Mouse (Mus musculus) neutrophil, adult 5-6 weeks (primary cell): ENCODE measurements around the gene Casp3. TPM values are rescaled to one million over a fixed set of nuclear protein-coding genes. Genes with fewer than 3 reads are reported as not detected.
A peak's percentile ranks its signal among the peaks of the same experiment; 100 is the strongest.
"Not testable (repeated sequence)": the region's sequence is repeated elsewhere in the genome, so short reads cannot be mapped to it uniquely, and the experiment has no call there.

Experiments
- ATAC-seq: fragments of 151-379, 151-347 bp; 2 replicates; pipeline ENCODE4 v1.8.0; 2017; ENCODE audit warnings: mild to moderate bottlenecking, moderate TSS enrichment; ENCODE audit not compliant: insufficient number of reproducible peaks, poor library complexity, low FRiP score, severe bottlenecking; ENCODE audit errors: extremely low read depth
- total RNA-seq: library from RNA; stranded (forward); fragments of 200-1000 nt; gene quantifications from 2 replicates; pipeline ENCODE4 v1.2.3, GENCODE M21; 2017

Gene Casp3
- 61.6 and 61.9 TPM in 2 replicates for total RNA-seq

GRCm38 (mm10) chr8:46616879-46617689, at the start of gene Casp3, which contains the start of gene Primpol:
Casp3 (plus strand) TSS chr8:46617291.
Primpol (minus strand) TSS chr8:46617212.
- ATAC-seq, result peak; percentile 91

- no peak for ATAC-seq
Observed at GRCm38 (mm10) chr8:46567946-46568345, 49.1 kb upstream of the Casp3 start.

- no peak for ATAC-seq
Observed at GRCm38 (mm10) chr8:46568942-46569341, 48.1 kb upstream of the Casp3 start.

- no peak for ATAC-seq
Observed at GRCm38 (mm10) chr8:46569659-46570441, 47.2 kb upstream of the Casp3 start.

GRCm38 (mm10) chr8:46570673-46571072, 46.4 kb upstream of the Casp3 start:
- ATAC-seq, result no peak

- ATAC-seq, result no peak
Observed at GRCm38 (mm10) chr8:46573446-46573845, 43.6 kb upstream of the Casp3 start.

- ATAC-seq, result no peak
Observed at GRCm38 (mm10) chr8:46573964-46574363, 43.1 kb upstream of the Casp3 start.

- ATAC-seq, result no peak
Observed at GRCm38 (mm10) chr8:46578794-46579193, 38.3 kb upstream of the Casp3 start.

- not testable (repeated sequence) for ATAC-seq
Observed at GRCm38 (mm10) chr8:46584328-46584727, 32.8 kb upstream of the Casp3 start.

- no peak for ATAC-seq
Observed at GRCm38 (mm10) chr8:46585576-46585975, 31.5 kb upstream of the Casp3 start.

- no peak for ATAC-seq
Observed at GRCm38 (mm10) chr8:46587911-46588310, 29.2 kb upstream of the Casp3 start.

- no peak for ATAC-seq
Observed at GRCm38 (mm10) chr8:46588663-46589062, 28.4 kb upstream of the Casp3 start.

- no peak for ATAC-seq
Observed at GRCm38 (mm10) chr8:46593067-46593466, 24.0 kb upstream of the Casp3 start.

- no peak for ATAC-seq
Observed at GRCm38 (mm10) chr8:46593772-46594171, 23.3 kb upstream of the Casp3 start.

GRCm38 (mm10) chr8:46595593-46595992, 21.5 kb upstream of the Casp3 start:
- peak; percentile 99 for ATAC-seq

- ATAC-seq, result no peak
Observed at GRCm38 (mm10) chr8:46596530-46596929, 20.6 kb upstream of the Casp3 start.

GRCm38 (mm10) chr8:46597411-46597810, 19.7 kb upstream of the Casp3 start:
- ATAC-seq, result no peak

- no peak for ATAC-seq
Observed at GRCm38 (mm10) chr8:46598114-46598513, 19.0 kb upstream of the Casp3 start.

GRCm38 (mm10) chr8:46598753-46599152, 18.3 kb upstream of the Casp3 start:
- no peak for ATAC-seq

GRCm38 (mm10) chr8:46599314-46599904, 17.7 kb upstream of the Casp3 start:
- no peak for ATAC-seq
